Mouse (Mus musculus) lung, adult 2 months (tissue): ENCODE measurements at regions not wholly inside any gene's neighbourhood (a gene's known extent, or its start where the extent isn't known, plus 50 kb on each side); places are given as distances from the start of the nearest gene placed in this dataset.

Experiments used
- DNase-seq: peaks from one replicate; pipeline ENCODE4 v3.0.0; 2022
- H3K4me1 ChIP-seq: fragments of 200-500 bp; 2 replicates; pipeline ENCODE4 v1.6.1; 2011; ENCODE audit warnings: low read length; ENCODE audit not compliant: control insufficient read depth, insufficient read depth
- H3K4me3 ChIP-seq: fragments of 200-500 bp; replicated peaks from 2 replicates; pipeline ENCODE3; 2011; ENCODE audit warnings: low read depth, mild to moderate bottlenecking, control low read depth, low read length; ENCODE audit errors: extremely low read depth
- CTCF ChIP-seq: fragments of 200-500 bp; IDR thresholded peaks from 2 replicates; pipeline ENCODE4 v1.5.1; 2011; ENCODE audit warnings: mild to moderate bottlenecking, low read length, control low read depth; ENCODE audit not compliant: insufficient read depth
- POLR2A ChIP-seq: fragments of 200-500 bp; IDR thresholded peaks from 2 replicates; pipeline ENCODE4 v1.6.1; 2011; ENCODE audit warnings: low read depth, mild to moderate bottlenecking, control low read depth, low read length, borderline replicate concordance; ENCODE audit errors: extremely low read depth
- WGBS: fragments of 180-500 bp; shearing (Covaris S2); methylation state at CpG from one replicate; pipeline ENCODE4 v1.1.7; 2018; 5-methylcytosine and 5-hydroxymethylcytosine counted together

DNA sequence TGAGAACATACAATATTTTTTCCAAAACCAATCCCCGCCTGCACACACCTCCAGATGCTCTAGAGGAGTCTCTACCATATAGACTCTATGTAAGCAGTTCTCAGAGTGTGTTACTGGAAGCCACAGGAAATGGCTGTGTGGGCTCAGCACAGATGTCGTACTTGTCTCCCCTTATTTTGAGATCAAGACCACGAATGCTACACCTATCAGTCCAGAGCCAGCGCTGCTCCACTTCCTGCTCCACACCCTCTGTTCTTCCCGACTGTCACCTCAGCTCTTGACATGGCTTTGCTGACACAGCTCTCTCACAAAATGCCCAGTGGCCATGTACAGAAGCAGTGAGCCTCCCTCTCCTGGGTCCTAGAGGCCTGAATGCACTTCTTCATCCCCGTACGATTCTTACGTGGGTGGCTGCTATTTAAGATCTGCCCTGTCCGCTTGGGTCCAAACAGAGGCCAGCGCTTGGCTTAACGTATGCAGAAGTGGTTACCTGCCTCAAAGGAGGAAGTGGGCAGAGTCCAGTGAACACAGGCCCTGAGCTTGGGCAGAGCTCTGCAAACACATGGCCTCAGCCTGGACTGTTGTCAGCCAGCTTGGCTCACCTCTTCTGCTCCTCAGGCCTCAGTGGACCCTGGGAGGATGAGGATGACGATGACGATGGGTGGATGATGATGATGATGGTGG lies 80.5 kb upstream of the Msx2 start:
- 50% methylated on average over 13 of the region's 13 CpGs for WGBS
- Histone ChIP-seq H3K4me1 (no peaks in the 10 kb centered on the region), H3K4me3 (no peak overlapping the region)
- DNase-seq = no peak
- TF ChIP-seq POLR2A (no peak), CTCF (no peak)

DNA sequence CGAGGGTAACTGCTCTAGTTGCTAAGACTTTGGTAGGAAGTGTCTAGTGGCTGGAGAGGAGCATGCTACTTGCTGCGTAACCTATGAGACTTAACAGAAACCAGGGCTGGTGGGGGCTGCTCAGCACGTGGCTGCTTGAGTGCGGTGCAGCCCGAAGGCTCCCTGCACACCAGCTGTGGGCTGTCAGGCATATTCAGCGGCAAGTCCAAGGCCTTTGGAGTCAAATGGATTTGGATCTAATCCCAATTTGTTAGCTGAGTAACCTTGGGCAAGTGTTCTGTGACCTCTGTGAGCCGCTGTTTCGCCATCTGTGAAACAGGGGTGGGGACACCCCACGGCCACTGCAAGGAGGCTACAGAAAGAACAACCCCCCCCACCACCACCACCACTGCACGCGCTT lies 75.5 kb upstream of the Msx2 start:
- no peak for TF ChIP-seq POLR2A
- TF ChIP-seq CTCF = no peak
- 63% methylated on average over 11 of the region's 11 CpGs for WGBS
- Histone ChIP-seq H3K4me1 (no peaks in the 10 kb centered on the region), H3K4me3 (no peak overlapping the region)
- DNase-seq = no peak

DNA sequence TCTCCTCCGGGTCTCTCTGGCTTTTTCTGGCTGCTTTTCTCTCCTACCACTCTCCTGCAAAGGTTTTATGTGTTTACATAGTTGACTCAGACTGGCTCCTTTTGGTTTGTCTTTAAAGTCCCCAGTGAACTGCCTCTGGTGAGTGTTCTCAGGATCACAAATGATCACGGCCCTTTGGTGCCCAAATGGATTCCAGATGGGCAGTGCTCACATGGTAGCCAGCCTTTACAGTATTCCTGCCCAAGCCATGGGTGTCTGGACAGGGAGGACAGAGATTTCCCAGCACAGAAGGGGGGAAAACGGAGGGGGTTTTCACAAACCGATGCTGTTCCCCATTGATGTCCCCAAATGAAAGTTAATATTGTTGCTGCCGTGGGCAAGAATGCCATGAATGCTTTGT lies 70.4 kb upstream of the Msx2 start:
- Histone ChIP-seq H3K4me1 (no peaks in the 10 kb centered on the region), H3K4me3 (no peak overlapping the region)
- WGBS = 51% methylated on average over 5 of the region's 5 CpGs
- no peak for DNase-seq
- TF ChIP-seq CTCF (no peak), POLR2A (no peak)

DNA sequence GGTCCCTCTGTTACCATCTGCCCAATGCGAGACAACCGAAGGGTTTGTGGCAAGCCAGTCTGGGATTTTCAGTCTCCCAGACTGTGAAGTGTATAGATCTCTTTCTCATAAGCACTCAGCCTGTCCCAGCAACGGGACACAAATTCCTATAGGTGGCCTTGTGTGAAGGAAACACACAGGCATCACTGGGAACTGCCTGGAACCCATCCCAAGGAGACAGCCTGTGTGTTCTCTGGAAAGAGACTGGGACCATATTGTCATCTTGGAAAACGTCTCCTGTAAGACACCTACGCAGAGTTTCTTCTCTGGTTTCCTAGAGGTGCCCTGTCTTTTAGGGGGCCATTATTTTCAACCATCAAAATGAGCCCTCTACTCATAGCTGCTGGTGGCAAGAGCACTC lies 66.9 kb upstream of the Msx2 start:
- Histone ChIP-seq H3K4me3 (no peak overlapping the region), H3K4me1 (no peaks in the 10 kb centered on the region)
- DNase-seq = no peak
- TF ChIP-seq CTCF = no peak
- TF ChIP-seq POLR2A = no peak
- WGBS = 84% methylated on average over 5 of the region's 5 CpGs

DNA sequence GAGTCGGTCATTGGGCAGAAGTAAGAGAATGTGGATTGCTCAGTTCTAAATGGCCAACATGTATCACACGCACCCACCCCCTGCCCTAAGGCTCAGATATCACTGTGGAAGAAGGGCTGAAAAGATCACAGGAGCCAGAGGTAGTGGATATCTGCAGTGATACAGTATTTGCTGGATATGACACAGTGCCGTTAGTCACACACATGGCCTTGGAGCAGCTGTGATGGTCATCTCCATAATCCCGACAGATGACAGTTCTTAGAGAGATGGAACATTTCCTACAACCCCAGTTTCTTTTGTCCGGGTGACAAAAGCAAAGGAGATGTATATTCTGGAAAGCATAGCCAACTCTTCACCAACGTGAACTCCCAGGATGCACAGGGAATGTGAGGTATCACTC lies 65.1 kb upstream of the Msx2 start:
- WGBS = 82% methylated on average over 6 of the region's 6 CpGs
- H3K4me3 ChIP-seq = no peak overlapping the region
- no peaks in the 10 kb centered on the region for H3K4me1 ChIP-seq
- TF ChIP-seq CTCF = no peak
- no peak for TF ChIP-seq POLR2A
- no peak for DNase-seq

DNA sequence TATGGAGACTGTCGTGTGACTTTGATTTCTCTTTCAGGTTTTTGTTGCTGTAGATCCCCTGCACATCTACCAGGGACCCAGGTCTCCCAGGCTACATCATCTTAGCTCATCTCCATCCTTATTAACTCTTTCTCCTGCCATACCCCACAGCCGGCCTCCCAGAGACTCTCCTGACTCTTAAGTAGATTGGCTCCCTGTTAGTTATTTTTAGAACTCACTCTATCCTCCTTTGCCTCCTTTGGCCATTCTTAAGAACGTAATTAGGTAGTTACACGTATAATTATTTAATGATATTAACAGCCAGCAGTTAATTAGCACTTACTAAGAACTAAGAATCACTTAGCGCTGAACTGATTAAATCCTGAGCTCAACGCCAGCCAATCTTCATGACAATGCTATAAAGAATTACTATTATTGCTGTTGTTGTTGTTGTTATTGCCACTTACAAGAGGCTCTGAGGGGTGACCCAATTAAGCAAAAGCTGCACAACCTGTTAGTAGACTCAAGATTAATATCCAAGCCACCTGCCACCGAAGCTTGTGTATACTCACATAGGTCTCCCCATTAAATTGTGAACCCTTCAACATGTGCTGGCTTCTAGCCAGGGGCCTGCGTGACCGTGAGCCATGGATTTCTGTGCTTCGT lies 63.0 kb upstream of the Msx2 start:
- H3K4me3 ChIP-seq = no peak overlapping the region
- no peak for TF ChIP-seq CTCF
- no peak for TF ChIP-seq POLR2A
- 82% methylated on average over 10 of the region's 10 CpGs for whole genome bisulfite sequencing
- no peaks in the 10 kb centered on the region for H3K4me1 ChIP-seq
- DNase-seq = no peak

DNA sequence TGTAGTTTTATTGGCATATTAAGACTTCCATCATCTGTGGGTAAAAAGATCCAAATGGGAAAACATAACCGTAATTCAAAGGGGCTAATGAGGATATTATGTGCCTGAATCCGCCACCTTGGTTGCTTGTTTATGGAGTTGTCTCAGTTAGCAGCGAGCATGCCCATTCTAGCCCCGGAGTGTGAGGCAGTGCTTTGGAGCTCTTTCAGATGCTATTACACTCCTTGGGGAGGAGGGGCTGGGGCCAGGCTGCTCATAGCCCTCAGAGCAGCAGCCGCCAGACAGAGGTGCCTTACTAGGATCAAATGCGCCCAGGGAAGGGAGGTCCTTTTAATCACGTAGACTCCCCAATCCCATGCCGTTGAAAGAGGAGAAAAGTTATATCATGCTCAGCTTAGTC lies 60.9 kb upstream of the Msx2 start:
- no peak for DNase-seq
- H3K4me3 ChIP-seq = no peak overlapping the region
- 52% methylated on average over 8 of the region's 8 CpGs for WGBS
- no peaks in the 10 kb centered on the region for H3K4me1 ChIP-seq
- TF ChIP-seq CTCF (no peak), POLR2A (no peak)

DNA sequence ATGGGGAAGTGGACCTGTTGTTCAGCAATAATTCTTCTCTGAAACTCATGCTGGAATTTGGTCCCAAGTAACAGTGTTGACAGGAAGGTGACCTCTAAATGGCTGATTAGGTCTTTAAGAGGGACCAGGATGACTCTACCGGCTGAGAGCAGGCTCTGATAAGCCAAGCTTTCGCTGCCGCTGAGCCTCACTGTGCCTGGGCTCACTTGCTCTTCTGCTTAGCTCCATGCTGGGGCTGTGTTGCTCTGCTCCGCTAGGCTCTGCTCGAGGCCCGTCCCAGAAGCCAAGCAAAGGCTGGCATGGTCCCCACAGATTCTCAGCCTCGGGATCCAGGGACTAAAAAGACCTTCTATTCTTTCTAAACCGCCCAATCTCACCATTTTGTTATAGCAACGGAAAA lies 54.0 kb upstream of the Msx2 start:
- no peak for TF ChIP-seq POLR2A
- TF ChIP-seq CTCF = no peak
- no peak for DNase-seq
- 73% methylated on average over 9 of the region's 9 CpGs for WGBS
- H3K4me1 ChIP-seq = no peaks in the 10 kb centered on the region
- H3K4me3 ChIP-seq = no peak overlapping the region

DNA sequence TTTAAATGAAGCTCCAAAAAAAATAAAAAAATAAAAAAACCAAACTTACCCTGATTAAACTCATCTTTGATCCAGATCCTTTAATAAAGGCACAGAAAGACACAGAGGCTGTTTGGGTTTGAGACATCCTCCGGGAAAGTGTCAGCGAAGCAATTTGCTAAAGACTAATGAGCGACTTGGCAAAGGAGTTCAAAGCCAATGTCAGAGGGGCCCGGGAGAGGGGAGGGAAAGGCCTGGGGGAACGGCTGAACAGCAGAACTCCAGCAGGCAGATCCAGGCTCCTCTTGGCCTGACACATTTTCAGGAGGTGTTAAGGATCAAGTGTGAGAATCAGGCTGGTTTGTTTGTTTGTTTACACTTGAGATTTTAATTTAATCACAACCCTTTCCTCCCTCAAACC lies 49.9 kb upstream of the Msx2 start:
- DNase-seq = no peak
- WGBS = 30% methylated on average over 5 of the region's 5 CpGs
- H3K4me1 ChIP-seq = no peaks in the 10 kb centered on the region
- TF ChIP-seq CTCF = no peak
- TF ChIP-seq POLR2A = no peak
- no peak overlapping the region for H3K4me3 ChIP-seq
